22 mouse cellular contexts compared by ENCODE assay signal in the genomic region with DNA sequence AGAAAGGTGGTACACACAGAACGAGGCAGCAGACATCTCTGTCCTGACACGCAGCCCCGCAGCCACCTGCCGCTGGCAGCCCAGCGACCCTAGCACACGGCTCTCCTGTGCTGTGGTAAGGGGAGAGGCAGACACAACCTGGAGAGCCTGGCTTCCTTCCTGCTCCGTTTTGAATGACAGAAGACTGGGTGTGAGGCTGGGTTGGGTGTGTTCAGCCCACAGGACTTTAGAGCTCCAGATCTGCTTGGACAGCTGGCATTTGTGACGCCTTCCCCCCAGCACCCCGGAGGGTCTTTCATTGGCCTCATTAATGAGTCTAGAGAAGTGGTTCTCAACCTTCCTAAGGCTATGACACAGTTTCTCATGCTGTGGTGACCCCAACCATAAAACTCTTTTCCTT.
DNase-seq lines count a peak whose midpoint lies in the region; ATAC-seq lines count a peak whose summit lies in the region.
"Had no signal": no experiment of that assay in that cellular context is flagged by ENCODE, and none has a peak within 500 bp of the region (broad histone marks: within the 10 kb centered on the region; RNA-seq: fewer than 3 reads in every experiment).

No protein-coding gene starts in this region.

- ATAC-seq in megakaryocyte-erythroid progenitor cell, adult 5-6 weeks (replicated peaks; ENCODE audit: low FRiP score, low TSS enrichment, poor library complexity, severe bottlenecking), result no peak
- ATAC-seq: activated CD4-positive, CD25-positive, alpha-beta regulatory T cell, adult 4 months; CD4-positive, CD25-positive, alpha-beta regulatory T cell, adult 4 months; forebrain, embryonic 13.5 days; forebrain, embryonic 15.5 days; forebrain, postnatal 0 days; Patski had no signal

- peak; percentile 32 for DNase-seq in retina, postnatal 1 day
- no peak for DNase-seq in retina, embryonic 14.5 days (ENCODE audit: low spot score)
- DNase-seq in ES-CJ7 (ENCODE audit: low read depth, low spot score), result peak; percentile 71
- peak; percentile 74 for DNase-seq in R1 (ENCODE audit: low read depth, low spot score)
- DNase-seq in thymus, postnatal 10 days (ENCODE audit: low spot score in 2 of 2), result no peak
- DNase-seq in neural tube, embryonic 10.5 days (ENCODE audit: extremely low spot score, low spot score), result no peak
- DNase-seq: adrenal gland, adult 8-10 months; adrenal gland, postnatal 14 days; adrenal gland, postnatal 36 days; B cell, adult 2 months; cerebellum, adult 11-12 months; cerebellum, adult 2 months; cerebellum, adult 9-10 months; cerebellum, postnatal 10 days; cerebellum, postnatal 25 days; forebrain, postnatal 0 days had no signal

Comparison
In these comparisons a context has a peak if more than half of its experiments do, and no peak if none do; other contexts are left out.
1. DNase-seq: peak in retina, postnatal 1 day (single experiment), ES-CJ7 (single experiment) and R1 (single experiment); none in retina, embryonic 14.5 days (single experiment), thymus, postnatal 10 days (0 of 2) and neural tube, embryonic 10.5 days (single experiment).